Mouse (Mus musculus) T-helper 1 cell (primary cell): ENCODE measurements around the gene G430095P16Rik.

Experiments
- in situ Hi-C: fragments of 300-600 bp; cut with MboI, MseI; formaldehyde crosslinking; loops from one replicate; pipeline ENCODE4 v1.15.1; 2025; ENCODE audit warnings: high pct_unique_total_duplicates

Gene G430095P16Rik

DNA sequence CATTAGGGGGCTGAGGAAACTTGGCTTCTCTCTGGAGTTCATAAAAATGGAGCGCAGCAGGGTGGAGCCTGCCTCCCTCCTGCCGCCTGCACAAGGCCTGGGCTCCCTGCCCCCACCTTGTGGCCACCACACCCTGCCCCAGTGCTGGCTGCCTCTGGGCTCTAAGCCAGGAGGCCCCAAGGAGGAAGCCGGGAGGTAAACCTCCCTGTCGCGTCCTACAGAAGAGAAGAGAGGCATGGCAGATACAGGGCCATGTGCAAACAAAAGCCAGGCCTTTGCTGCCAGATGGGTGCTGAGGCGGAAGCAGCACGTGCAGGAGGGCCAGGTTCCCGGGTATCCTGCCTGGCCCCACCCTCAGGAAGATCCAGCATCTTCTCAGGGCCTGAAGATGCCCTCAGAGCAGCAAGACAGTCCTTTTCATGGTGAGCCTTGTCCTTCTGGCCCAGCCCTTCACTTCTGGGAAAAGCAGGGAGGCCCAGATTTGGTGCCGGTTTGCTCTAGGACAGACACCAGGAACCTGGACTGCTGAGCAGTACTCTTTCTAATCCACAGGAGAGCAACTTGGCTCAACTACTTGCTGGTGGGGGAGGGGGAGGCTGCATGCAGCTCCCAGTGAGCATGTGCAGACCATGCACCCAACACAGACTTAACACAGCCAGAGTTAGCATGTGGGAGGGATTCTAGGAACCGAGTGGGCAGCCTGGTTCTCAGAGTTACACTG is at the start of gene G430095P16Rik:
Gene G430095P16Rik (plus strand): TSS at position 158 of the 721 bp plus-strand sequence.
- in situ Hi-C loops, result no loop called here

DNA sequence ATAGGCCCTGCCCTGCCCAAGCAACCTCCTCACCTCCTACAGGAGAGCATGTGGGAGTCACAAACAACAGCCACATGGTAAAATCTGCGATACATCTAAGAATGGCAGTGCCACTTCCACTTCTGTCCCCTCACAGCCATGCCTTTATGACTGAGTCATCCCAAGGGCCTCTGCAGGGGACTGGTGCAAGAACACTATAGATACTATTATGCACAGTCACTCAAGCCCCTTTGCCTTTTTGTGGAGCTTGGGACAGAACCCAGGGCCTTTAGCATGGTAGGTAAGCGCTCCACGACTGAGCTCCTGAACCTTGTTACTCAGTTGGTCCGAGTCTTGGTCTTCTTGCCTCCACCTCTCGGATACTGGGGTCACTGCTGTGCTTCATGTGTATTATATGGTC is 45.5 kb upstream of the G430095P16Rik start:
- in situ Hi-C loops, result no loop called here

DNA sequence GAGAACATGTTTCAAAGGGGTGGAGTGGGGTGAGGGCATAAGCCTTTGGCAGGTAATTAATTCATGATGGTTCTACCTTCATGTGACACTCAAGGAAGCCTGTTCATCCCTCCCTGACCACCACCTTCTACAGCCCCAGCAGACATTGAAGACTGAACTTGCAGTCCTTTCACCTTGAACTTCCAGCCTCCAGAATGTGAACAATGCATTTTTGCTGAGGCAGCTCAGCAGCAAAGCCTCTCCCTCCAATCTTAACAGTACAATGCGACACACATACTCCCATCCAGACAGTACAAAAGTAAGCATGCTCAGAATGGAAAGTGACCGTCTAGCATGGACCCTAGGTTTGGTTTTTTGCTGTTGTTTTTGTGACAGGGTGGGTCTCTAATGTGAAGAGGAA is 41.3 kb upstream of the G430095P16Rik start:
- in situ Hi-C loops, result no loop called here

DNA sequence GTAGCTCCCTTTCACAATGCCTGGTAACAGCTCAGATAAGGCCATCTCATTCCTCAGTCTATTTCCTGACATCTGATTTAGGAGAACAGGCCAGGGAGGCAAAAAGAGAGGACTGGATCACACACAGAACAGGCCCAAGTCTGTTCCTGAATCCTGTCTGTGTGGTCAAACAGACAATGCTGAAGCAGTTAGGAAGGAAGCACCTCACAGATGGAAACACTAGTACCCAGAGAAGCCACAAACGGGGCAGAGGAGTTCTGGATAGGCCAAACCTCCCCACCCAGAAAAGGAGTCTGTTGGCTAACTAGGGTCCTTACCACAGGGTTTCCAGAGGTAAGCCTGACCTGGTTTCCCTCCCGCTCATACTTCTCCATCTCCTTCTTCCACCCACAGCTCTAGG is 40.5 kb upstream of the G430095P16Rik start:
- in situ Hi-C loops, result no loop called here

DNA sequence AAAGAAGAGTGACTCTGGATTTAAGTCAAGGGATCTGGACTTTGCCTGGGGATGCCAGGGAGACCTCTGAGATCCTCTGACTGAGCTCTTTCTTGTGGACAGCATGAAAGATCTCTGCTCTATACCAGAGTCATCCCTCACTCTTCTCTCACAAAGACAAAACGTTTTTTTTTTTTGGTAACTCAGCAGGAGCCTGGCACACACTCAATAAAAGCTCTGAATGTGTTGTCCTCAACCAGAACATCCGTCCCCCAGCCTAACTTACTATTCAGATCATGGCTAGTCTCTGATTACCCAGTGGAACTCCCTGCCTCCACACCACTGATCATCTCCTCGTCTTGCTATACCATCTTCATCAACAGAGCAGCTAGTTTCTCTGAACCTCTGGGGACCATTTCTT is 38.3 kb upstream of the G430095P16Rik start:
- in situ Hi-C loops, result no loop called here

DNA sequence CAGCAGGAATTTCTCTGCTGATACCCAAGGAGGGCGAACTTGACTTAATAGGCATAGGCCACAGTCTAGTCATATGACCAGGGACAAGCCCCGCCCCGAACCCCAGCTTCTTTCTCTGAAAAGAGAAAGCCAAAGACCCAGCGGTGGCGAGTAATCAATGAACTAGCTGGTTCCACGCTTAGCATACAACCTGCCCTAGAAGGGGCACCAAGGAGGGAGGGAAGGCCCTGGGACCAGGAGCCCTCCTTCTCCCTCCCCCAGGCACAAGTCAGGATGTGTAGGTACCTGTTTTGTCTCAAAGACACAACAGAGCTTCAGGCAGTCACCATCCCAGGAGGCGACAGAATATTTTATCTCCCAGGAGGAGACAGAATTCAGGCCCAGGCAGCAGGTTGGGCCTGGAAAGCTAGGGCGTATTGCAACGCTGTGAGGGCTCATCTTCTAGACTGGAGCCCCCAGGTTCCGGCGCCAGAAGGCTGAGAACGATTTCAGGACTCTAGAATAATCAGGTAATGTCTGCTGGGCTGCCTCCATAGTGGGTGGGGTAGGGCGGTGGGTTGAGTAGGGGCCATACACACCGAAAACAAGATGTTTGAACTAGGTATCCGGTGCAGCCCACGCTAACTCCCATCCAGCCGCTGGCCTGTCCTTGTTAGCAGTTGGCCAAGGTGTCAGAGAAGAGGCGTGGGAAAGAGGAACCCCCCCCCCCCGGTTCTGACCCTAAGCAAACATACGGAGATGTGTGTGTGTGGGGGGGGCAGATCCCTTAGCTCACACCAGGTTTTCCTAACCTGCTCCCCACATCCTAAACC is 36.4 kb upstream of the G430095P16Rik start, which contains the start of gene Trmt1:
Gene Trmt1 (plus strand): TSS at position 117 of the 812 bp plus-strand sequence.
- in situ Hi-C loops, result no loop called here

DNA sequence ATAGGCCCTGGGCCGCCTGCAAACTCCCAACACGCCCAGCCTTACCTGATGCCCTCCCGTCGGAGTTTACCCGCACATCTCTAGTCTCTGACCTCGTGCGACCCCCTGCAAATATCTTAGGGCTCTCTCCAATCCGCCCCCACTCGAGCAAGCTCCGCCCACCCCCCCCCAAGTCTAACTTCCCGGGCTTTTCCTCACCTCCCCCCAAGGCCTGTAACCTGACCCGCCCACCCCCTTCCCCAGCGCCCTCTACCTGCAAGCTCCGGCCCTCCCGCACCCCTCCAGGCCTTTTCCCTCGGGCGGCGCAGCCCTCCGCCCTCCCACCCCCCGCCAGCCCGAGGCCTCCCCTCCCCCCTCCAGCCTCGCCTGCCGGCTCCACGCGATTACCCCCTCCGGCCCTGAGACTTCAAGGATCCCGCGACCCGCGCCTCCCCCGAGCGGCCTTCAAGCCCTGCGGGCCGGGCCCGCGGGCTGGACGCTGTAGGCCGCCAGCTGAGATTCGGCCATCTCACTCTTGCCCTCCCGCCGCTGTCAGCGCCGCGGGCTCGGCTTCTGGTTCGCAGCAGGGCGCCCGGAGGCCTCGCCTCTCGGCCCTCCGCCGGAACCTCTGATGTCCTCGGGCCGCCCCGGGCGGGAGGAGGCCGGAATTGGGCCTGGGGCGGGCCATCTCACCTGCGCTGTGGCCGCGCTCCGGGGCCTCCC is 35.7 kb upstream of the G430095P16Rik start:
- in situ Hi-C loops, result no loop called here

DNA sequence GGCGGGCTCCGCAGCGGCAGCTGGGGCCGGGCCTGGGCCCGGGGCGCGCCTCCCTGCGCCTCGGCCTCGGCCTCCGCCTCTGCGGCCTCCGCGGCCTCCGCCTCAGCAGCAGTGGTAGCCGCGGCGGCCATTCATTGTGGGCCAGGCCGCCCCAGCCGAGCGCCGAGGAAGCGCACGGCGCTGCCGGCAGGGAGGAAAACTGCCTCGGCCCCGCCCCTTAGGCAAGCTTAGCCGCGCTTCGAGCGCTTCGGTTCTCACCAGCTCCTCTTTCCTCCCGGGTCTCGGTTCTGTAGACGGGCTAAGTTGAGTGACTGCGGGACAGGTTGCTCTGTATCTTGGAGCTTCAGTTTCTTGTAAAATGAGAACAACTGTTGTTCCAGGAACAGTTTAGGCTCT is 35.1 kb upstream of the G430095P16Rik start, which contains the start of gene Nacc1:
Gene Nacc1 (minus strand): TSS at position 158 of the 396 bp plus-strand sequence.
- in situ Hi-C loops, result no loop called here

DNA sequence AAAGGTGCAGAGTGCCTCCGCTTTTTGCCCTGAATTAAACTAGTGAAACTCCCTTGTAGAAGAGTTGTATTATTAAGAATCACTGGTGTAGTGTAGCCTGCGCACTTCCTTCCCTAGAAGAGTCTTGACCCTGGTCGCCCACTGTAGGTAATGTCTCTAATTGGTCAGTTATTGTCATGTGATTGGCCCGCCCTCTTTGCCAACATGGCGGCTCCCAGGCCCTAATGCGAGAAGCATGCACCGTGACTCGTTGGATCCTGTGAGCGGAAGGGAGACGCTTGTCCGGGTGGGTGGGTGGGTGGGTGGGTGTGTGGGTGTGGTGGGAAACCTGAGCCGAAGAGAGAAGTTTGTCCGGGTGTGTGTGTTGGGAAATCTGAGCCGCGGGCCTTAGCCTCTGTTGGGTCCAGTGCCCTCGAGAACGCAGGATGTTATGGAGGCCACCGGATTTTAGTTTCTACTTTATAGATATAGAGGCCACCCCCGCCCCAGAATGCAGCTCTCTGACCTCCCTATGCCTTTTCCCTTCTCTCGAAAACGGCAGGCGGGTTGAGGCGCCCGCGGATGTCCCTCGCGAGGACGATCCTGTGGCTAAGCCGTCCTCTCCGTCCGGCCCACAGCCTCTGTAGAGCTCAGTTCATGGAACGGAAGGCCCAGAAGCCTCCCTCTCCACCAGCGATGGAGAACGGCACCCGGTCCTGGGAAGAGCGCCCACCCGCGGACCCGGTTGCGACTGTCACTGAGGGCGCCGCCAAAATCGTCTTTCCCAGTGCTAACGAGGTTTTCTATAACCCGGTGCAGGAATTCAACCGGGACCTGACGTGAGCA is 33.5 kb upstream of the G430095P16Rik start:
- in situ Hi-C loops, result no loop called here

DNA sequence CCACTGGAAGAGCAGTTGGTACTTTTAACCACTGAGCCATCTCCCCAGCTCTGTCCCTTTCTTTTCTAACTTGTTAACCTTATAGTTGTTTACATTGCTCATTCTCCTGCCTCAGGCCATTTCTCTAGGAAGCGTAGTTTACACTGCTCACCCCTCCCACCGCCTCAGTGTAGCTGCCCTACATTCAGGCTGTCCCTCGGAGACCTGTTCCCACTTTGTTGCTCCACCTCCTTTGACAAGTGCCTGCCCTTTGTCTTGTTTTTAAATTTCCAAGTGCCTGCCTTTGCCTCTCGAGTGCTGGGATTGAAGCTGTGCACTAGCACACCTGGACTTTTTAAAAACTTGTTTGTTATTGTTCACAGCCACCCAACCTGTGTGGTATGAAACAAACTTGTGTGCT is 29.5 kb upstream of the G430095P16Rik start:
- in situ Hi-C loops, result no loop called here

DNA sequence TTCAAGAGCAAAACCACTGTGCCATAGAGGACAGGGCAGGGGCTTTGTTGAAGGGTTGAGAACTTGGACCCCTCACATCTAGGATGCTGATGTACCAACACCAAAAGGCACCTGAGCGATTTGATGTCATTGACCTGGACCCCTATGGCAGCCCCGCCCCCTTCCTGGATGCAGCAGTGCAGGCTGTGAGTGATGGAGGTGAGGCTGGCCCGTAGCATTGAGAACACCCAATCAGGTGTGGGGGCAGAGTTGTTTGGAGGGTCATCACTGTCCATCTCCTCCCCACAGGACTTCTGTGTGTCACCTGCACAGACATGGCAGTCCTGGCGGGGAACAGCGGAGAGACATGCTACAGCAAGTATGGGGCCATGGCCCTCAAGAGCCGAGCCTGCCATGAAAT is 27.7 kb upstream of the G430095P16Rik start:
- in situ Hi-C loops, result no loop called here

DNA sequence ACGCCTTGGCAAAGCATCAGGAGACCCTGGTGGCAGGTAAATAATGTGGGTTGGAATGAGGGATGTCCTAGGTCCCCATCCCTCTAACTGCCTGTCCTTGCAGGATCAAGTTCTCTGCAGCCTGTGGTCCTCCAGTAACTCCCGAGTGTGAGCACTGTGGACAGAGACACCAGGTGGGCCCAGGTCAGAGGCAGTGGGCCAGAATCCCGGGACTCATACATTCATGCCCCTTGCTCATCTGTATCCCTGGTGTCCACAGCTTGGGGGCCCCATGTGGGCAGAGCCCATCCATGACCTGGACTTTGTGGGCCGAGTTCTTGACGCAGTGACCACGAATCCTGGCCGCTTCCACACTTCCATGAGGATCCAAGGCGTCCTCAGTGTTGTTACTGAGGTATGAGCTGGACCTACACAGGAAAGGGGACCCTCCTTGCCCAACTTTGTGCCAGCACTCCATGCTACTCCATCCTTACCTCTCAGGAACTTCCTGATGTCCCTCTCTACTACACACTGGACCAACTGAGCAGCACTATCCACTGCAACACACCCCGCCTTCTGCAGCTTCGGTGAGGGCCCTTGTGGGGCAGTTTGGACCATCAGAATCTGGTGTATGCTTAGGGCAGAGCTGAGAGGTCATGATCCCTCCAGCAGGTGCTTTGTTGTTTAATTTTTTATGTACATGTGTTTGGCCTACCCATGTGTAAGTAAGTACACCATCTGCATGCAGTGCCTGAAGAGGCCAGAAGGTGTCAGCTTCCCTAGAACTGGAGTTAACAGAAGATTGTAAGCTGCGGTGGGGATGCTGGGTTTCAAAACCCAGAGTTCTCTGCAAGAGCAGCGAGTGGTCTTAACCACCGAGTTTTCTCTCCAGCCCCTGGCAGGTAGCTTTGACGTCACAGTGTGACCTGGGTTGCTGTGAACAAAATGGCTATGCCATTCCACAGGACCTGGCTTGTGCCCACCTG is 25.4 kb upstream of the G430095P16Rik start:
- in situ Hi-C loops, result no loop called here

DNA sequence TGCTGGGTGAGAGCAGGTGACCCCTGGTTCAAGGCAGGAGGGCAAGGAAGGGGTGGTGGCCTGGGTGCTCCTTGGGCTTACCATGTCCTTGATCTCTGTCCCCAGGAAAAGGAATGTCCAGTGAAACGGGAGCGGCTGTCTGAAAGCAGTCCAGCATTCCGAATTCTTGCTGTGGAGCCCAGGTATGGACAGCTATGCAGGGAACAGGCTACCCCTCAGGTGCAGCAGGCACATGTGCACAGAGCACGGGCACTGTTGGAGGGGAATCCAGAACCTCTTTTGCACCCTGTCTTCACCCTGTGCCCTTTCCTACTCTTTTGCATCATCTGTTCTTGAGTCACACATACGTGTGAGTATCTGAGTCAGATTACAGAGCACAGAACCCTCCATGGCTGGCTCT is 24.5 kb upstream of the G430095P16Rik start:
- in situ Hi-C loops, result no loop called here

DNA sequence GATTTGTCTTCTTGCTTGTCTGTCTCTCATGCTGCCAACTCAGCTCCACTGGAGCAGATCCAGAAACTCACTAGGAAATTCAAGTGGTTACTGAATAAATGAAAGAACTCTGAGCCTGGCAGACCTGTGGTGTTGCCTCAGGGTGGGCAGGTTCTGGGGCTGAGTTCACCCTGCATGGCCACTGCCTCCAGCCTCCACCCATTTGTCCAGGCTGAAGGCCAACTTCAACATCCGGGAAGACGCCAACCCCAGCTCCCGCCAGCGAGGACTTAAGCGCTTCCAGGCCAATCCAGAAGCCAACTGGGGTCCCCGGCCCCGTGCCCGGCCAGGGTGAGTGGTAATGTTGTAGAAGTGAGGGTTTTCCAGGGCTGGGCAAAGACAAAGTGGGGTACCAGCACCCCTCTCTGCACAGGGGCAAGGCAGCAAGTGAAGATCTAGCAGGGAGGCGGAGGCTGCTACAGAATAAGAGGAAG is 23.8 kb upstream of the G430095P16Rik start:
- in situ Hi-C loops, result no loop called here

DNA sequence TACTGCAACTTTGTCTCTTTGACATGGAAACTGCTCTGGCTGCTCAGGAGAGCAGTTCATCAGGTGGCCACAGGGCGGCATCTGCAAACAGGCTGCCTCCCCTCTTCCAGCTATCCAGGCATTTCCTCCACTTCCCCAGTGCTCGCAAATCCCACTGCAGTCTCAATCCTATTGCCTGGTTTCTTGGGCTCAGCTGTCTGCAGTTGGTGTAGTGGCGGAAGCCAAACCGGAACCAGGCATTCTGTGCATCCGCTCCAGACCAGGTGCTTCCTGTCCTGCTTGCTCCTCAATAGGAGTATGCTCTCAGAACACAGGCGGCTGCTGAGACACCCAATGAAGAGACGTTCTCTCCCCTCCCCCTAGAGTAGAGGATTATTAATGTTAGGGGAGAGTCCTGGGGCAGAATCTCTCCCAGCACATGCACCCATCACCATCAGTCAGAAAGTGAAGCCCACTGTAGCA is 22.9 kb upstream of the G430095P16Rik start:
- in situ Hi-C loops, result no loop called here

DNA sequence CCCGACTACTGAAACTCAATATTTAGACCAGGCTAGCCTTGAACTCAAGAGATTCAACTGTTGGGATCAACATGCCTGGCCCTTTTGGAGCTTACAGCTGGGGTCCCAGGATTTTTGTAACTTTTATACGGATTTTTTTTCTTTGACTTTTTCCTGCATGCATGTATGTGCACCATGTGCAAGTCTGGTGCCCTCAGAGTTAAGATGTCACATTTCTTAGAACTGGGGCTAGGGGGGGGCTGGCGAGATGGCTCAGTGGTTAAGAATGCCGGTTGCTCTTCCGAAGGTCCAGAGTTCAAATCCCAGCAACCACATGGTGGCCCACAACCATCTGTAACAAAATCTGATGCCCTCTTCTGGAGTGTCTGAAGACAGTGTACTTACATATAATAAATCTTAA is 22.3 kb upstream of the G430095P16Rik start:
- in situ Hi-C loops, result no loop called here

DNA sequence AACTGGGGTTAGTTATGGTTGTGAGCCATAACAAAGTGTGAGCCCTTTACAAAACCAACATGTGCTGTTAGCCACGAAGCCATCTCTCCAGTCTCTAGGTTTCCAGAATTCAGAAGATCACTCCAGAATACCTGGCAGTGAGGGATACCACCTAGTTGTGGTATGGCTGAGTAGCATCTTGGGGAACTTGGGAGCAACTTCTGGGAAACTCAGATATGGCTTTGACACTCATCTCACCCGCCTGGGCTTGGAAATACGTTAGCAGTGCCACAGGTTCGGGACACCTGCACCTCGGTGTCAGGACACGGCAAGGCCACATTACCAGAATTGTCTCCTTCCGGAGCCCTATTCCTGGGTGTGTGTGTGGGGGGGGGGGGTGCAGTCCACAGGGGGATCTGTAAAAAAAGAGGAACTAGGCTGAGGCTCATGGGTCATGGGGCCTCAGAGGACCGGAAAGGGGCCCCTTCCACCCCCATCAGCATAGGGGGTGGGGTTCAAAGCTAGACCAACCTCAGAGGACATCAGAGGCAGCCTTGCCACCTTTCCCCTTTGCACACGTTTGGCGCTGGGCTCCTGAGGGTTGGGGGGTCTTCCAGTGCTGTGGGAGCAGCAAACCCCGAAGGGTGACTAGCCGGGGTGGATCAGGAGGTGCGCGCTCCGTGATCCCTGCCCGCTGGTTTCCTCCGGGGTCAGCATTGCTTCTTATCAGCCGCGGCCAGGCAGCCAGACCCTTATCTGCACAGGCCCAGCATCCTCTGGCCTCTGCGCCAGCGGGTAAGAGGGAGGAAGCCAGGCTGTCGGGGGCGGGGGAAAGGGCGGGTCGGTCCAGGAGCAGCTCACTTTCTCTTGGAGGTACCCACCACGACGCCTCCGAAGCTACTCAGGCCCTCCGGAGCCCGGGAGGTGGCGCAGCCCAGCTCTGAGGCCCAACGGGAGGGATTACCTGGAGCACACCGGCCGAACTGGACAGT is 21.6 kb upstream of the G430095P16Rik start, which contains the start of gene Lyl1:
Gene Lyl1 (plus strand): TSS at position 517 of the 971 bp plus-strand sequence.
- in situ Hi-C loops, result no loop called here

DNA sequence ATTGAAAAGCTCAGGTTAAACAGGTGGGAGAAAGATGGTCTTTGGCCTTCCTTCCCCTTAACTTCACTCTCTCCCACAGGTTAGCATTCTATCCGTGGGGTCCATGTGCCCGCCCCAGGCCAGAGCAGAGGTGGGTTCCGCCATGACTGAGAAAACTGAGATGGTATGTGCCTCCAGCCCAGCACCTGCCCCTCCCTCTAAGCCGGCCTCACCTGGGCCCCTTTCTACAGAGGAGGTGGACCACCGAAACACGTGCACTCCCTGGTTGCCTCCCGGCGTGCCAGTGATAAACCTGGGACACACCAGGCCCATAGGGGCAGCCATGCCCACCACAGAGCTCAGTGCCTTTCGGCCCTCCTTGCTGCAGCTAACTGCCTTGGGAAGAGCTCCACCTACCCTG is 20.2 kb upstream of the G430095P16Rik start:
- in situ Hi-C loops, result no loop called here
